ENCODE assay signal across 8 mouse cellular contexts in the genomic region with DNA sequence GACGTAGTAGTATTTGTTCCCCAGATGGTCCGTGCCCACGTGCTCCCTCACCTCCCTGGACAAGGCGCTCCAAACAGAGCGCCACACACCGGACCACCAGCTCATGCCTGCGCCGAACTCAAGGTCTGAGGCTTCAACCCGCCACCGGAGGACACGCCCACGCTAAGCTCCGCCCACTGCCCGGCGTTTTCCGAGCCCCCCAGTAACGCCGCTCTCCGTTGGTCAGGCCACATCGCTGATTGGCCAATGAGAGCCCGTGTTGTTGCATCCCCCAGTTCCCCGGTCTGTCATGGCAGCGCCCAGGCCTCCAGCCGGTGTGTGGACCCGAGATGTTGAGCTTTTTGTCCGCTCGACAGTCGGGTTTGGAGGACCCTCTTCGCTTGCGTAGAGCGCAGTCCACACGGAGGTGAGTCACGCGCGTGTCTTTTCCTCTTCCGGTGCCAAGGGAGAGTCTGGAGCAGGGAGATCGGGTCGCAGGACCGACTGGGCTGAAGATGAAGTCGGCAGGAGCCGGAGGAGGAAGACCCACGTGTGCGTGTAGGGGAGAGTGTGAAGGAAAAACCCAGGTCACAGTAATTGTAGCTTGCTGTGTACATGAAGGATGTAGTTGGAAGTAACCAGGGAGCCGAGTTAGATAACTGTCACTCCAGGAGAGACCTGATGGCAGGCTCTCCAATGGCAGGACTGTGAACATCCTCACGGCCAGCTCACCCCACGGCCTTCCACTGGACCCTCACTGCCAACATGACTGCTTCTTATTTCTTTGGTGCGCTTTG. TPM values are rescaled to one million over a fixed set of nuclear protein-coding genes. Genes with fewer than 3 reads are reported as not detected.
DNase-seq lines count a peak whose midpoint lies in the region; ATAC-seq and TF ChIP-seq lines count a peak whose summit lies in the region.

A gene (minus strand): TSS at position 159 of the 776 bp plus-strand sequence.
A gene (plus strand): TSS at position 267 of the 776 bp plus-strand sequence.

- in situ Hi-C loops in Patski (cut with MboI; ENCODE audit: low pct_unique_long_range_greater_than_20kb) = loop anchor here (5.0 to 10.0 kb wide), 2 partner anchors 264 to 831 kb away; no protein-coding TSS in a partner anchor

- no peak for TF ChIP-seq CTCF in Patski (IDR thresholded peaks at IDR 0.05)

- H3K4me3 ChIP-seq in hindbrain, embryonic 13.5 days = peak within 1 kb of the TSS; percentile 76

- H3K9ac ChIP-seq in hindbrain, embryonic 13.5 days = peak within 1 kb of the TSS; percentile 82

- no peaks in the 10 kb centered on the region for H3K9me3 ChIP-seq in hindbrain, embryonic 13.5 days

- H3K36me3 ChIP-seq in hindbrain, embryonic 13.5 days = peaks cover 14% of the 10 kb centered on the region

- peak within 1 kb of the TSS; percentile 41 for H3K27ac ChIP-seq in hindbrain, embryonic 13.5 days

- peaks cover 18% of the 10 kb centered on the region for H3K4me1 ChIP-seq in hindbrain, embryonic 13.5 days (replicated peaks)

- peak; percentile 79 for DNase-seq in Patski (ENCODE audit: low read depth, low spot score)
- peak; percentile 99 for DNase-seq in cerebellum, postnatal 14 days
- DNase-seq in frontal cortex, postnatal 14 days (ENCODE audit: low spot score in 2 of 2) = peak; percentile 87 to 96
- DNase-seq in layer of hippocampus, postnatal 25 days (ENCODE audit: extremely low spot score in 1 of 2, low spot score in 1 of 2) = peak; percentile 91 to 98
- DNase-seq in lung, postnatal 25 days (ENCODE audit: low spot score) = peak; percentile 95
- peak; percentile 97 for DNase-seq in retina, embryonic 14.5 days (ENCODE audit: low spot score)
- DNase-seq in thymus, postnatal 4 days = peak; percentile 99

- POLR2A ChIA-PET in Patski (lab: Charles Lee) = no interaction called here

- peak; percentile 96 for ATAC-seq in Patski
- ATAC-seq in hindbrain, embryonic 13.5 days (ENCODE audit: low FRiP score) = peak; percentile 98

- CTCF ChIA-PET in Patski (lab: Charles Lee) = interaction anchor here (1.3 to 2.1 kb wide), 2 partner anchors 17 to 38 kb away, joined by 4 to 6 read pairs; no protein-coding TSS in a partner anchor

- WGBS in hindbrain, embryonic 13.5 days = 1% methylated on average over 47 of the region's 47 CpGs

- H3K4me2 ChIP-seq in hindbrain, embryonic 13.5 days = peak within 1 kb of the TSS; percentile 93

- no peaks in the 10 kb centered on the region for H3K27me3 ChIP-seq in Patski
- no peaks in the 10 kb centered on the region for H3K27me3 ChIP-seq in hindbrain, embryonic 13.5 days

RNA-seq across cellular contexts. Expression of the first gene that starts in this region (rescaled TPM):
- 43.1 TPM for polyA plus RNA-seq in Patski (2021)
- polyA plus RNA-seq in hindbrain, embryonic 13.5 days (2015; fragmentation: Nextera tagmentation; extraction: Ambion mirVana) = 77.6 and 88.2 TPM in 2 replicates
- total RNA-seq in layer of hippocampus, postnatal 25 days (2021) = 10 to 100 TPM; 21.2 to 22.1 TPM

RNA-seq across cellular contexts. Expression of the second gene that starts in this region (rescaled TPM):
- 6.8 TPM for polyA plus RNA-seq in Patski (2021)
- polyA plus RNA-seq in hindbrain, embryonic 13.5 days (2015; fragmentation: Nextera tagmentation; extraction: Ambion mirVana) = 24.8 and 26.7 TPM in 2 replicates
- total RNA-seq in layer of hippocampus, postnatal 25 days (2021) = 10 to 100 TPM; 16.9 to 18.4 TPM

Comparison
In these comparisons a context has a peak if more than half of its experiments do, and no peak if none do; other contexts are left out.
1. Peak in every context shown above with its lines: DNase-seq, ATAC-seq, H3K4me3 ChIP-seq and H3K27ac ChIP-seq.